ENCODE assay signal across 10 mouse cellular contexts in genomic region chr8:88306511-88306910, GRCm38 (mm10). TPM values are rescaled to one million over a fixed set of nuclear protein-coding genes. Genes with fewer than 3 reads are reported as not detected.
DNase-seq lines count a peak whose midpoint lies in the region; TF ChIP-seq lines count a peak whose summit lies in the region.
"Had no signal": no experiment of that assay in that cellular context is flagged by ENCODE, and none has a peak within 500 bp of the region (broad histone marks: within the 10 kb centered on the region; RNA-seq: fewer than 3 reads in every experiment).

No protein-coding gene starts in this region.

- TF ChIP-seq POLR2A in testis, adult 2 months (IDR thresholded peaks at IDR 0.05; ENCODE audit: control insufficient read depth, low read depth, low read length): no peak
- no peak for TF ChIP-seq POLR2A in liver, adult 2 months (IDR thresholded peaks at IDR 0.05; ENCODE audit: extremely low read depth, insufficient read depth, low read length)

- WGBS in liver, adult 2 months: 56% methylated on average over 14 of the region's 14 CpGs

- no peaks in the 10 kb centered on the region for H3K79me2 ChIP-seq in liver, adult 2 months (ENCODE audit: control insufficient read depth, insufficient read depth, low read length)

- no peaks in the 10 kb centered on the region for H3K27me3 ChIP-seq in testis, adult 2 months (ENCODE audit: control insufficient read depth, insufficient read depth, low read length)
- no peaks in the 10 kb centered on the region for H3K27me3 ChIP-seq in liver, adult 2 months (ENCODE audit: control insufficient read depth, insufficient read depth, low read length)
- no peaks in the 10 kb centered on the region for H3K27me3 ChIP-seq in splenic B cell, adult 2 months (ENCODE audit: control insufficient read depth, insufficient read depth, low read length, poor library complexity, severe bottlenecking)
- H3K27me3 ChIP-seq: limb, embryonic 12.5 days had no signal

- peak; percentile 55 for DNase-seq in adrenal gland, postnatal 14 days
- DNase-seq in adrenal gland, adult 2 months: no peak
- DNase-seq in testis, postnatal 10 days (ENCODE audit: low spot score): no peak
- DNase-seq in liver, adult 2 months (ENCODE audit: extremely low read depth, low read depth, low spot score): no peak
- peak; percentile 57 for DNase-seq in splenic B cell, adult 2 months (ENCODE audit: low read depth, low spot score)
- no peak for DNase-seq in layer of hippocampus, postnatal 14 days (ENCODE audit: low spot score in 2 of 2)
- no peak for DNase-seq in right cerebral cortex, postnatal 36 days (ENCODE audit: low spot score in 2 of 2)
- DNase-seq: right cerebral cortex, postnatal 25 days had no signal

- no peak overlapping the region for H3K4me3 ChIP-seq in testis, adult 2 months (ENCODE audit: control insufficient read depth, low read depth, low read length)
- H3K4me3 ChIP-seq in liver, adult 2 months (ENCODE audit: insufficient read depth, low read depth, low read length): no peak overlapping the region
- H3K4me3 ChIP-seq: limb, embryonic 12.5 days had no signal

- H3K9ac ChIP-seq in liver, adult 2 months (ENCODE audit: low read depth, low read length): no peak overlapping the region
- H3K9ac ChIP-seq: limb, embryonic 12.5 days had no signal

- no peak overlapping the region for H3K27ac ChIP-seq in testis, adult 2 months (ENCODE audit: control insufficient read depth, insufficient read depth, low read depth, low read length)
- H3K27ac ChIP-seq in liver, adult 2 months (replicated peaks; ENCODE audit: insufficient read depth, low read depth, low read length): no peak overlapping the region
- H3K27ac ChIP-seq: limb, embryonic 12.5 days had no signal

- no peaks in the 10 kb centered on the region for H3K36me3 ChIP-seq in testis, adult 2 months (ENCODE audit: control insufficient read depth, insufficient read depth, low read length)
- H3K36me3 ChIP-seq in liver, adult 2 months (ENCODE audit: control insufficient read depth, insufficient read depth, low read length): no peaks in the 10 kb centered on the region
- H3K36me3 ChIP-seq in splenic B cell, adult 2 months (ENCODE audit: control insufficient read depth, insufficient read depth, low read length, poor library complexity, severe bottlenecking): peaks cover 4% of the 10 kb centered on the region
- H3K36me3 ChIP-seq: limb, embryonic 12.5 days had no signal

- H3K4me1 ChIP-seq in testis, adult 2 months (ENCODE audit: control insufficient read depth, insufficient read depth, low read length): no peaks in the 10 kb centered on the region
- no peaks in the 10 kb centered on the region for H3K4me1 ChIP-seq in liver, adult 2 months (ENCODE audit: control insufficient read depth, insufficient read depth, low read length)

- TF ChIP-seq CTCF in testis, adult 2 months (IDR thresholded peaks at IDR 0.05; ENCODE audit: control insufficient read depth, insufficient read depth, insufficient replicate concordance, low read depth, low read length): peak; percentile 39; the same call in 1 of the 2 replicates
- peak; percentile 54 for TF ChIP-seq CTCF in liver, adult 2 months (IDR thresholded peaks at IDR 0.05; ENCODE audit: low read depth, low read length)

RNA-seq across cellular contexts. Expression of gene Adcy7, which starts 34.3 kb away (rescaled TPM):
- 5.6 and 12.8 TPM in 2 replicates for total RNA-seq in adrenal gland, postnatal 14 days (2021)
- total RNA-seq in adrenal gland, adult 2 months (2021): 10 to 100 TPM in 1 of 2 experiments, 1 to 10 TPM in 1; 4.8 to 18.6 TPM
- polyA plus RNA-seq in adrenal gland, adult 2 months (2012; rRNA removed): 8.7 and 11.3 TPM in 2 replicates
- polyA plus RNA-seq in testis, adult 2 months (2012; rRNA removed): 4.6 and 5.4 TPM in 2 replicates
- total RNA-seq in liver, adult 2 months (2014; rRNA removed): 2.1 and 2.6 TPM in 2 replicates
- 1.0 and 1.6 TPM in 2 replicates for polyA plus RNA-seq in liver, adult 2 months (2012; rRNA removed)
- 1 to 10 TPM; 3.5 to 3.6 TPM for total RNA-seq in layer of hippocampus, postnatal 14 days (2021)

RNA-seq across cellular contexts. Expression of gene Brd7, which starts 55.5 kb away (rescaled TPM):
- total RNA-seq in adrenal gland, postnatal 14 days (2021): 96.5 and 103 TPM in 2 replicates
- total RNA-seq in adrenal gland, adult 2 months (2021): 10 to 100 TPM; 60.7 to 81.2 TPM
- 7.0 and 7.2 TPM in 2 replicates for polyA plus RNA-seq in adrenal gland, adult 2 months (2012; rRNA removed)
- 27.2 and 30.7 TPM in 2 replicates for polyA plus RNA-seq in testis, adult 2 months (2012; rRNA removed)
- total RNA-seq in liver, adult 2 months (2014; rRNA removed): 17.2 and 22.7 TPM in 2 replicates
- 12.7 and 13.3 TPM in 2 replicates for polyA plus RNA-seq in liver, adult 2 months (2012; rRNA removed)
- total RNA-seq in layer of hippocampus, postnatal 14 days (2021): 10 to 100 TPM; 63.9 to 66.8 TPM

Comparison
In these comparisons a context has a peak if more than half of its experiments do, and no peak if none do; other contexts are left out.
1. DNase-seq: peak in adrenal gland, postnatal 14 days (single experiment) and splenic B cell, adult 2 months (single experiment); none in adrenal gland, adult 2 months (single experiment), testis, postnatal 10 days (single experiment), liver, adult 2 months (single experiment), layer of hippocampus, postnatal 14 days (0 of 2) and right cerebral cortex, postnatal 36 days (0 of 2).